Mouse (Mus musculus): Measurements from ENCODE around the gene Gbx1. TPM values are rescaled to one million over a fixed set of nuclear protein-coding genes. Genes with fewer than 3 reads are reported as not detected.

Gene Gbx1
- total RNA-seq, 2 experiments from 2014 or later: not detected

DNA sequence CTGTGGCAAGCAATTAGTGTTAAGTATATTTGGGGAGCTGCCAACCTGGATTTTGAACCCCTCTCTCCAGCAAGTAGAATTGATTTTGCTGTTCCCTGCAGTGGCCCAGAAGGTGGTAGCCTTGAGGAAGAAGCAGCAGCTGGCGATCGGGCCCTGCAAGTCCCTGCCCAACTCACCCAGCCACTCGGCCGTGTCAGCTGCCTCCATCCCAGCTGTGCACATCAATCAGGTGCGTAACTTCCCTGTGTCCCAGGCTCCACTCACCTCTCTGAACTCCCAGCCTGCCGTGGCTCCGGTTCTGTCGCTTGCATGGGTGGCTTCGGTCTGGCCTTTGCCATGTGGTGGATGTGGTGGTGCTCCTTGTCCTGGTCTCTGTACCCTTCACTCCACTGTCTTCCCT, 49.1 kb downstream of the Gbx1 start:
- DNase-seq (ENCODE audit: low spot score in 2 of 2): no peak

DNA sequence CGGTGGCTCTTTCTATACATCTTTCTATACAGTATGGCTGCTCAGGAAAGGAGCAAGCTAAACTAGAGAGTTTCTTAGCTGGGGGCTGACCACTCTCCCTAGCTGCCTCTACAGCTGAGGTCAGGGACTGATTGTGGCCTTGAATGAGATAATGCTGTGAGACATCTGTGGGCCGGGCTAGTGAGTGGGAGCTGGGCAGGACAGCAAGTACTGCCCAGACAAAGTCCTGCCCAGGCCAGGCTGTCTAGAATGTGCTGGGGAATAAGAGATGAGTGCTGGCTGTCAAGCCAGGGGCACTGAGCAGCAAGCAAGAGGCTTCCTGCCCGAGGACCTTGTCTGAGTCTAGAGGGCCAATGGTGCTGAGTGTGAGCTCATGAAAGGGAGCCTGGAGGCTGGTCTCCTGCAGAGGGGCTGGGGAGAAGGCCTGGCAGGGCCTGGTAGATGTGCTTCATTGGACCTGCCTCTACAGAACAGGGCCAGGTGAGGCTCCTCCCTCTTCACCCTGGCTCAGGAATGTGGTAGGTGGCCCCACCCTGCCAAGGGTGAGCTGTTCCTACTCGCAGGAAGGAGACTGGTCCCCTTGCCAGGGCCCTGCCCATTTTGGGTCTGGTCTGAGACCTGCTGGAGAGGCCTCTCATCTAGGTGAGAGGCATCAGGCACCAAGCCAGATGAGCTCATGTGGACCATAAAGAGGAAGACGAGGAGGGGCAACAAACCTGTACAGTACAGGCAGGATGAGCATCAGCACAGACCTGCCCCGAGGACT, 51.3 kb downstream of the Gbx1 start:
- peak; percentile 48 to 55 for DNase-seq (ENCODE audit: low spot score in 2 of 2)

DNA sequence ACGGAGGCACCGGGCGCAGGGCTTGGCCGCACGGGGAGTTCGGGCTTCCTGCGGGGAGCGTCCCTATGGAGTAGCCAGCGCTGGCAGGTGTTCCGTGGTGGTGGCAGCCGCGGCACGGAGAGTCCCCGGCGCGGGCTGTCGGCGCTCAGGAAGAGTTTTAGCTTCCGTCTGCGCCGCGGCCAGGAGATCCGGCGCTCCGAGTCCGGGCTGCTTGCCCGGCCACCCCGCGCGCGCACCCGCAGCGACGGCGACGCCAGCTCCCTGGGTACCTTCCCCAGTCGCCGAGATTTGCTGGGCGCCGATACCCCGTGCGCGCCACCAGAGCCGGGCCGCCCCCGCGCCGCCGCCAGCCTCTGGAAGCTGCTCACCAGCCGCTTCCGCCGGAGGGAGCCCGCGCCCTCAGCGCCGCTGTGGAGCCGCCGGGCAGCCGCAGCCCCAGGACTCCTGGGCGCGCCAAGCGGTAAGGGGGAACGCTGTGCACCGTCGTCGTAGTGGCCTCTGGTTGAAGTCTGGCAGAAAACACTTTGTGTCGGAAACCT, 52.2 kb downstream of the Gbx1 start:
- peak; percentile 69 for DNase-seq (ENCODE audit: low spot score in 2 of 2)

DNA sequence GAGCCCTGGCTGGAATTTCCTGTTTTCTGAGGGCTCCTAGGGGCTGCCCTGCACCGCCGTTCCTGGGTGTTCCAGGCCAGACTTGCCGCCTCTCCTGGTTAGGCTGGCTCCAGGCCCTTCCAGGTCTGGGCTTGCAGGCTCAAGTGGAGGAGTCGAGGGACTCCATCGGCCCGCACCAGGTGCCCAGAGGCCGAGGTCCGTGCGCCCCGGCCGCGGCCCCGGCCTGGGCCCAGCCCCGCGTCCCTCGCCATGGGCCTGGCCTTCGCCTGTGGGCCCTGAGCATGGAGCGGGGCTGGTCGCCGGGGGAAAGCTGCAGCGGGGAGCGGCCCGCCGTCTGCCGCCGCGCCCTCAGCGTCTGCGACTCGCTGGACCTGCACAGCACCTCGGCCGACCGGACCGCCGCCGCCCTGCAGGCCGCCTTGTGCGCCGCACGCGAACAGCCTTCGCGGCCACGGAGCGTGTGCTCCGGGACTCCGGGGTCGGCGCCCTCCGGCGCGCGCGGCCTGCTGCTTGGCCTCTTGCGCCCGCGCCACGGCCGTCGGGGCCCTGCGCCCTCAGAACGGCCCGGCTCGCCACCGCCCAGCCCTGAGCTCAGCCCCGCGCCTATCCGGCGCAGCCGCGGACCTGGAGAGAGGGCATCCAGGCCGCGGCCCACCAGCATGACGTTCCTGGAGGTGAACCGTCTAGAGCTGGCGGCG, 52.8 kb downstream of the Gbx1 start:
- DNase-seq (ENCODE audit: low spot score in 2 of 2): no peak

DNA sequence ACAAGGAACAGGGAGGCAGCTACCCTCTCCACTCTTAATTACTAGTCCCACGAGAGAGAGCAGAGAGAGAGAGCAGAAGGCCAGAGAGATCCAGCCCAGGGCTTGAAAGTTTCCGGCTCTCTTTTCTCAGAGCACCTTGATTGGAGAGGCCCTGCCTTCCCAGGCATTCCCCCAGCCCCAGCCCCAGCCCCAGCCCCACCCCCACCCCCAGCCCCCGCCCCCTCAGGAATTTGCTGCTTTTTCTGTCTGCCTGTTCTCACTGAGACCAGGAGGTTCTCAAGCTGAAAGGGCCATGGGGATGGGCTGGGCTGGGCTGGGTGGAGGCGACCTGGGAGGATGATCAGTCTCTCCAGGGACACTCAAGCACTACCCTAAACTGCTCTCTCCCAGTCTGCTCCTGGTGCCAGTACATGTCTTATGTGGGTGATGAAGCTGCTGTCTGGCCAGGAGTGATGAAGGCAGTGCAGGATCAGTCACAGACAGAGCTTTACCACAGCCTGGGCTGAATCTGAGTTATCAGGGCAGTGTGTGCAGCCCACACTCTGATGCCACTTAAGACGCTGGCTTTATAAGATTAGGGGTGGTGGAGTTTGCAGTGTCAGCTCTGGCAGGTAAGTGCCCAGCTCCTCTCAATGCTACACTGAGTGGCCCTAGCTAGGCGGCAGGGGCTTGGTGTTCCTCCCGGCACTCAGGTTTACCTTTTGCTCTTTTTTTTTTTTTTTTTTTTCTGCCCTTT, 54.0 kb downstream of the Gbx1 start:
- DNase-seq (ENCODE audit: low spot score in 2 of 2): no peak

DNA sequence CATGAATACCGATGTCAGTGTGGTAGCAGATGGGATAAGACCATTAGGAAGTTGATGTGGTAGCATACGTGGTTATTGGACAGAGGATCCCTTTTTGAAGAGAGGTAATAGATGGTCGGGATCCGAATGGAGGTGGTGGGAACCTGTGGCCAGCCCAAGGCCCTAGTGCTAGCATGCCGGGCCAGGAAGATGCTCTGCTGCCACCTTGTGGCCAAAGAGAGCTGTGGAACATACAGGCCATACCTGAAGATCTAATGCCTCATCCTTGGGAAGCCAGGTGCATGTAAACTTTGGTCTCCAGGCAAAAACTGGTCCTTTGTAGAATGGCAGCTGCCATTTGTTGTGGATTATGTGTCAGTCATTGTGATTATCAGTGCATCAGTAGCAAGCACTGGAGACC, 56.4 kb downstream of the Gbx1 start:
- DNase-seq (ENCODE audit: low spot score in 2 of 2): peak; percentile 76 to 81

- no peak for DNase-seq (ENCODE audit: low spot score in 2 of 2)
Measured at GRCm38 (mm10) chr5:24466762-24467161, 60.2 kb downstream of the Gbx1 start.

- no peak for DNase-seq (ENCODE audit: low spot score in 2 of 2)
Measured at GRCm38 (mm10) chr5:24455613-24456012, 71.4 kb downstream of the Gbx1 start.

DNA sequence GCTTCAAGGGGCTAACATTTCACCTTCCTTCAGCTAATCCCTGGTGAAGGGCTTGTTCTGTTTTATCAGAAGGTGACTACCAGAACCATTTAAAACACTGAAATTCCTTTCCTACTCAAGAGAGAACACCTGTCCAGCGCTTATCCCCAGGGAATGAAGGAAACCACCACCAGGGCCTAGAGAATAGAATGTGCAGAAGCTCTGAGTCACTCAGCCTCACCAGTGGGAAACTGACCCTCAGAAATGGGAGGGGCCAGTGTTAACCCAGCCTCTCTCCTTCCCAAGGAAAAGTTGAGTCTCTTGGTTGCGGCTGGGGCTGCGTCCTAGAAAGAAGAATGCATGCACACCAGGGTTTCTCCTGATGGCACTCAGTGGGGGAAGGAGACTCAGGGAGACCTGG, 71.9 kb downstream of the Gbx1 start:
- DNase-seq (ENCODE audit: low spot score in 2 of 2): peak in 1 of 2 experiments; percentile 33

DNA sequence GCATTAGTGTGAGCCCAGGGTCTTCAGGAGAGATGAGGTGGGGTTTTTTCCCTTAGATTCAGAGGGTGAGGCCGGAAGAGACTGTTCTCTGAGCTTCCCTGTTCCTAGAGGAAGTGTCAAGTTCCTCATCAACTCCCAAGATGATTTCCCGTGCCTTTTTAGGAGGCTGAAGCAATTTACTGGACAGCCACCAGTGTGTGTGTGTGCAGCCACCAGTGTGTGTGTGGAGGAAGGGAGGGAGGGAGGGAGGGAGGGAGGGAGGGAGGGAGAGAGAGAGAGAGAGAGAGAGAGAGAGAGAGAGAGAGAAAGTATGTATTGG, 73.1 kb downstream of the Gbx1 start:
- no peak for DNase-seq (ENCODE audit: low spot score in 2 of 2)

DNA sequence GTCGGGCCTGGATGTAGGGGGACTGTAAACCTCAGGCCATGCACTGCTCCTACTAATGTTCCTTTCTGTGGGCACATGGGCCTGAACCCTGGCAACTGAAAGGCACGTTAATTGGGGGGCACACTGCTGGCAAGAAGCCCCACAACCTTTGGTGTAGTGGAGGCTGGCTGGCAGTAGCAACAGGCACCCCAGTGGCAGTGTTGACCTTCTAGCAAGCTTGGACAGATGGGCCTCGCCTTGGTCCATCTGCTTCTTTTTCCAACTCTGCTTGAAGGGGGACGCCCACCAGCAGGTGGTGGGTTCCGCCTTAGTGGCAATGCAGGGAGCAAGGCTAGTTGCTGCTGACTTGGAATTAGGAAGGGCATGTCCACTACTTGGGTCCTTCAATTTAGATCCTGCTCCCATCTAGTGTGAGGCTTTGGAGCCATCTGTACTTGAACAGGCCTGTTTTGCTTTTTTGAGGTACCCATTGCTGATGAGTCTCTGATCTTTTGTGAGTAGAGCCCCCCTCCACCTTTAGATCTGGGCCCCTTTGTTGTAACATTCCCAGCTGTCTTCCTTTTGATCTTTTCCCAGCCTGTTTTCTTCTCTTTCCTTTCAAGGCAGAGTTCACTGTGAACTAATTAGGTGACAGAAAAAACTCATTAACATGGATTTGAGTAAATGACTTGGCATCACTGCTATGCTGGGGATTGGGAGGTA, 73.6 kb downstream of the Gbx1 start:
- no peak for DNase-seq (ENCODE audit: low spot score in 2 of 2)

Other genes with a start within 250 kb of the Gbx1 start
- 10 to 100 TPM; 13.1 to 15.5 TPM for gene Kcnh2, start 175.6 kb downstream of the Gbx1 start, total RNA-seq (2021)
- gene Nos3, start 162.4 kb downstream of the Gbx1 start, total RNA-seq (2021): 10 to 100 TPM in 1 of 2 experiments, 1 to 10 TPM in 1; 9.1 to 16.3 TPM
- 1 to 10 TPM; 1.3 to 2.6 TPM for gene Atg9b, start 135.1 kb downstream of the Gbx1 start, total RNA-seq (2021)
- 10 to 100 TPM; 76.4 to 88.2 TPM for gene Abcb8, start 133.5 kb downstream of the Gbx1 start, total RNA-seq (2021)
- gene Asic3, start 113.8 kb downstream of the Gbx1 start, total RNA-seq (2021): under 1 TPM in 1 of 2 experiments, not detected in 1; 0.33 TPM
- 10 to 100 TPM; 42.4 to 47.5 TPM for gene Cdk5, start 103.7 kb downstream of the Gbx1 start, total RNA-seq (2021)
- gene Slc4a2, start 103.4 kb downstream of the Gbx1 start, total RNA-seq (2021): 10 to 100 TPM; 49.3 to 62.3 TPM
- 100 to 1,000 TPM in 1 of 2 experiments, 10 to 100 TPM in 1; 94.6 to 117 TPM for gene Fastk, start 81.9 kb downstream of the Gbx1 start, total RNA-seq (2021)
- 10 to 100 TPM; 11.7 to 13.2 TPM for gene Tmub1, start 79.3 kb downstream of the Gbx1 start, total RNA-seq (2021)
- 10 to 100 TPM; 79.5 to 94.0 TPM for gene Agap3, start 75.0 kb downstream of the Gbx1 start, total RNA-seq (2021)
- under 1 TPM in 1 of 2 experiments, not detected in 1; 0.23 TPM for gene Asb10, start 13.8 kb upstream of the Gbx1 start, total RNA-seq (2021)
- gene 4931409K22Rik, start 29.6 kb upstream of the Gbx1 start, total RNA-seq (2021): not detected
- 10 to 100 TPM; 62.8 to 81.3 TPM for gene Abcf2, start 50.3 kb upstream of the Gbx1 start, total RNA-seq (2021)
- 10 to 100 TPM; 34.5 to 39.7 TPM for gene Chpf2, start 59.5 kb upstream of the Gbx1 start, total RNA-seq (2021)
- 10 to 100 TPM; 15.2 to 17.2 TPM for gene Smarcd3, start 97.2 kb upstream of the Gbx1 start, total RNA-seq (2021)
- 10 to 100 TPM; 50.1 to 62.0 TPM for gene Nub1, start 158.3 kb upstream of the Gbx1 start, total RNA-seq (2021)
- gene Wdr86, start 203.5 kb upstream of the Gbx1 start, total RNA-seq (2021): 1 to 10 TPM in 1 of 2 experiments, under 1 TPM in 1; 0.42 to 1.1 TPM
- gene Crygn, start 230.8 kb upstream of the Gbx1 start, total RNA-seq (2021): 1 to 10 TPM in 1 of 2 experiments, not detected in 1; 2.3 TPM

All from adrenal gland, adult 18-20 months (tissue).